In the genomic region with DNA sequence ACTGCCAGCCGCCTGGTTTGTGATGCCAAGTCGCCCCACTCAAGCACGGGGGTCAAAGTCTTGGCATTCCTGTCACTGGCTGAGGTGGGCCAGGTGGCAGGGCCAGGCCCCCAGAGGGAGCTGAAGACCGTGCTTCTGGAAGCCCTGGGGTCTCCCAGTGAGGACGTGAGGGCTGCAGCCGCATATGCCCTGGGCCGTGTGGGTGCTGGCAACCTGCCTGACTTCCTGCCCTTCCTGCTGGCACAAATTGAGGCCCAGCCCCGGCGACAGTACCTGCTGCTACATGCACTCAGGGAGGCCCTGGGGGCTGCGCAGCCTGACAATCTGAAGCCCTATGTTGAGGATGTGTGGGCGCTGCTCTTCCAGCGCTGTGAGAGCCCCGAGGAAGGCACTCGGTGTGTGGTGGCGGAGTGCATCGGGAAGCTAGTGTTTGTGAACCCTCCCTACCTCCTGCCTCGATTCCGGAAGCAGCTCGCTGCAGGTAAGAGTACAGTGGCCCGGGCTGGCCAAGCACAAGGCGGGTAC, we compare ENCODE assay signal across 12 mouse cellular contexts. TPM values are rescaled to one million over a fixed set of nuclear protein-coding genes. Genes with fewer than 3 reads are reported as not detected.
DNase-seq lines count a peak whose midpoint lies in the region; ATAC-seq and TF ChIP-seq lines count a peak whose summit lies in the region.
"Had no signal": no experiment of that assay in that cellular context is flagged by ENCODE, and none has a peak within 500 bp of the region (broad histone marks: within the 10 kb centered on the region; RNA-seq: fewer than 3 reads in every experiment).

No protein-coding gene starts in this region.

- TF ChIP-seq CTCF in gastrocnemius, adult 2 months (IDR thresholded peaks at IDR 0.05): no peak
- TF ChIP-seq CTCF in bone marrow, adult 2 months (IDR thresholded peaks at IDR 0.05; ENCODE audit: control insufficient read depth, insufficient read depth, low read length): no peak

- TF ChIP-seq POLR2A in bone marrow, adult 2 months (IDR thresholded peaks at IDR 0.05; ENCODE audit: borderline replicate concordance, control insufficient read depth, low read depth, low read length): peak; percentile 11; the same call in 1 of the 2 replicates

- intact Hi-C loops in gastrocnemius, adult 2 months (cut with DNase I): no loop called here
- intact Hi-C loops in left cerebral cortex, postnatal 14 days (cut with DNase I): no loop called here

- no peak for ATAC-seq in limb, embryonic 12.5 days (ENCODE audit: insufficient number of reproducible peaks, insufficient read depth, low FRiP score, low TSS enrichment, low read depth)
- peak; percentile 57 for ATAC-seq in megakaryocyte, adult 5-6 weeks (ENCODE audit: poor library complexity, severe bottlenecking)
- ATAC-seq: forebrain, postnatal 0 days had no signal

- 0 out of 2 replicates have a peak overlapping the region, but pooled peaks have one; percentile 31 for H3K9ac ChIP-seq in limb, embryonic 12.5 days (replicated peaks)
- H3K9ac ChIP-seq: forebrain, postnatal 0 days; limb, embryonic 15.5 days; midbrain, embryonic 12.5 days had no signal

- no peaks in the 10 kb centered on the region; the same call in 1 of the 2 replicates for H3K4me1 ChIP-seq in limb, embryonic 12.5 days (replicated peaks)
- H3K4me1 ChIP-seq in limb, embryonic 10.5 days: no peaks in the 10 kb centered on the region
- no peaks in the 10 kb centered on the region for H3K4me1 ChIP-seq in bone marrow, adult 2 months (ENCODE audit: control insufficient read depth, insufficient read depth, low read length)
- H3K4me1 ChIP-seq: midbrain, embryonic 12.5 days had no signal

- H3K4me3 ChIP-seq in gastrocnemius, adult 2 months: peak overlapping the region; percentile 49
- no peak overlapping the region for H3K4me3 ChIP-seq in limb, embryonic 12.5 days (replicated peaks)
- H3K4me3 ChIP-seq in limb, embryonic 10.5 days: no peak overlapping the region
- no peak overlapping the region for H3K4me3 ChIP-seq in bone marrow, adult 2 months (replicated peaks; ENCODE audit: control insufficient read depth, low read depth, low read length)
- H3K4me3 ChIP-seq: limb, embryonic 15.5 days; midbrain, embryonic 12.5 days had no signal

- H3K9me3 ChIP-seq in limb, embryonic 12.5 days: no peaks in the 10 kb centered on the region
- no peaks in the 10 kb centered on the region for H3K9me3 ChIP-seq in limb, embryonic 10.5 days (replicated peaks)
- H3K9me3 ChIP-seq: limb, embryonic 15.5 days; midbrain, embryonic 12.5 days had no signal

- peaks cover 100% of the 10 kb centered on the region for H3K36me3 ChIP-seq in limb, embryonic 12.5 days
- H3K36me3 ChIP-seq in limb, embryonic 10.5 days: peaks cover 100% of the 10 kb centered on the region

- 89% methylated on average over 21 of the region's 21 CpGs for WGBS in limb, embryonic 12.5 days
- WGBS in limb, embryonic 10.5 days: 92% methylated on average over 21 of the region's 21 CpGs
- 17% methylated on average over 21 of the region's 21 CpGs for WGBS in bone marrow, adult 2 months

- peak overlapping the region; percentile 81 for H3K27ac ChIP-seq in gastrocnemius, adult 2 months
- no peak overlapping the region for H3K27ac ChIP-seq in limb, embryonic 12.5 days
- no peak overlapping the region for H3K27ac ChIP-seq in limb, embryonic 10.5 days
- H3K27ac ChIP-seq in bone marrow, adult 2 months (ENCODE audit: control insufficient read depth, insufficient read depth, low read depth, low read length, poor library complexity): peak overlapping the region; percentile 7; the same call in 1 of the 2 replicates
- H3K27ac ChIP-seq: limb, embryonic 15.5 days; midbrain, embryonic 12.5 days had no signal

- H3K27me3 ChIP-seq in limb, embryonic 12.5 days: no peaks in the 10 kb centered on the region
- no peaks in the 10 kb centered on the region for H3K27me3 ChIP-seq in limb, embryonic 10.5 days (ENCODE audit: low read depth, poor library complexity, severe bottlenecking)
- H3K27me3 ChIP-seq: limb, embryonic 15.5 days; midbrain, embryonic 12.5 days had no signal

- no peak overlapping the region for H3K4me2 ChIP-seq in limb, embryonic 12.5 days
- H3K4me2 ChIP-seq: limb, embryonic 15.5 days; midbrain, embryonic 12.5 days had no signal

- DNase-seq in gastrocnemius, adult 2 months: peak; percentile 73
- DNase-seq in gastrocnemius, adult 18-20 months (ENCODE audit: low spot score): no peak
- DNase-seq in limb, embryonic 10.5 days (ENCODE audit: low spot score): no peak
- no peak for DNase-seq in right cerebral cortex, postnatal 36 days (ENCODE audit: low spot score in 2 of 2)
- DNase-seq in left cerebral cortex, postnatal 14 days (ENCODE audit: low spot score in 2 of 2): no peak
- DNase-seq: adrenal gland, adult 2 months; forebrain, postnatal 0 days had no signal

RNA-seq across cellular contexts. Expression of gene Rpl32, which starts 15.8 kb away (rescaled TPM):
- 100 to 1,000 TPM; 562 to 624 TPM for total RNA-seq in gastrocnemius, adult 2 months (2021)
- 100 to 1,000 TPM; 568 to 577 TPM for total RNA-seq in gastrocnemius, adult 18-20 months (2021)
- polyA plus RNA-seq in limb, embryonic 12.5 days (2016; fragmentation: Nextera tagmentation; extraction: Ambion mirVana): 2,195 and 2,268 TPM in 2 replicates
- polyA plus RNA-seq in limb, embryonic 10.5 days (2016; fragmentation: Nextera tagmentation; extraction: Ambion mirVana): 1,689 and 1,952 TPM in 2 replicates
- polyA plus RNA-seq in bone marrow, adult 2 months (2011; ENCODE audit: insufficient read depth, insufficient read length, low replicate concordance, missing spikeins): 1,266 and 1,894 TPM in 2 replicates
- total RNA-seq in megakaryocyte, adult 5-6 weeks (2015): 2,908 and 2,972 TPM in 2 replicates
- 3,179 and 3,683 TPM in 2 replicates for total RNA-seq in megakaryocyte, adult 5-6 weeks (2017)
- 100 to 1,000 TPM; 508 TPM for total RNA-seq in left cerebral cortex, postnatal 14 days (2021)

RNA-seq across cellular contexts. Expression of gene Cand2, which starts 18.4 kb away (rescaled TPM):
- total RNA-seq in gastrocnemius, adult 2 months (2021): 10 to 100 TPM; 62.9 to 68.9 TPM
- total RNA-seq in gastrocnemius, adult 18-20 months (2021): 10 to 100 TPM; 74.8 to 78.7 TPM
- 66.9 and 71.8 TPM in 2 replicates for polyA plus RNA-seq in limb, embryonic 12.5 days (2016; fragmentation: Nextera tagmentation; extraction: Ambion mirVana)
- polyA plus RNA-seq in limb, embryonic 10.5 days (2016; fragmentation: Nextera tagmentation; extraction: Ambion mirVana): 73.1 and 88.1 TPM in 2 replicates
- polyA plus RNA-seq in bone marrow, adult 2 months (2011; ENCODE audit: insufficient read depth, insufficient read length, low replicate concordance, missing spikeins): 0.23 and 1.3 TPM in 2 replicates
- 0.34 and 0.38 TPM in 2 replicates for total RNA-seq in megakaryocyte, adult 5-6 weeks (2015)
- 0.07 and 0.24 TPM in 2 replicates for total RNA-seq in megakaryocyte, adult 5-6 weeks (2017)
- 1 to 10 TPM; 2.0 to 2.6 TPM for total RNA-seq in left cerebral cortex, postnatal 14 days (2021)

RNA-seq across cellular contexts. Expression of gene Tmem40, which starts 30.5 kb away (rescaled TPM):
- total RNA-seq in gastrocnemius, adult 2 months (2021): under 1 TPM in 1 of 2 experiments, not detected in 1; 0.28 TPM
- under 1 TPM in 1 of 2 experiments, not detected in 1; 0.43 TPM for total RNA-seq in gastrocnemius, adult 18-20 months (2021)
- polyA plus RNA-seq in limb, embryonic 12.5 days (2016; fragmentation: Nextera tagmentation; extraction: Ambion mirVana): 1.7 and 1.9 TPM in 2 replicates
- 0.95 and 1.8 TPM in 2 replicates for polyA plus RNA-seq in limb, embryonic 10.5 days (2016; fragmentation: Nextera tagmentation; extraction: Ambion mirVana)
- 45.6 and 84.4 TPM in 2 replicates for polyA plus RNA-seq in bone marrow, adult 2 months (2011; ENCODE audit: insufficient read depth, insufficient read length, low replicate concordance, missing spikeins)
- 7.7 and 12.4 TPM in 2 replicates for total RNA-seq in megakaryocyte, adult 5-6 weeks (2015)
- 7.7 and 15.2 TPM in 2 replicates for total RNA-seq in megakaryocyte, adult 5-6 weeks (2017)
- total RNA-seq in left cerebral cortex, postnatal 14 days (2021): 1 to 10 TPM; 2.1 TPM
- polyA plus RNA-seq: adrenal gland, adult 2 months had no signal

RNA-seq across cellular contexts. Expression of gene Efcab12, which starts 45.5 kb away (rescaled TPM):
- not detected for total RNA-seq in gastrocnemius, adult 2 months (2021)
- total RNA-seq in gastrocnemius, adult 18-20 months (2021): under 1 TPM in 1 of 2 experiments, not detected in 1; 0.14 TPM
- 0.45 and 0.51 TPM in 2 replicates for polyA plus RNA-seq in limb, embryonic 12.5 days (2016; fragmentation: Nextera tagmentation; extraction: Ambion mirVana)
- 0.49 and 0.66 TPM in 2 replicates for polyA plus RNA-seq in limb, embryonic 10.5 days (2016; fragmentation: Nextera tagmentation; extraction: Ambion mirVana)
- polyA plus RNA-seq in bone marrow, adult 2 months (2011; ENCODE audit: insufficient read depth, insufficient read length, low replicate concordance, missing spikeins): 0.38 TPM in 1 of 2 replicates, not detected in the other
- total RNA-seq in megakaryocyte, adult 5-6 weeks (2015): 0.09 TPM in 1 of 2 replicates, not detected in the other
- not detected in 2 replicates for total RNA-seq in megakaryocyte, adult 5-6 weeks (2017)
- 1 to 10 TPM; 3.4 to 4.8 TPM for total RNA-seq in left cerebral cortex, postnatal 14 days (2021)

Comparison
In these comparisons a context has a peak if more than half of its experiments do, and no peak if none do; other contexts are left out.
1. H3K27ac ChIP-seq: peak in gastrocnemius, adult 2 months (single experiment) and bone marrow, adult 2 months (single experiment); none in limb, embryonic 12.5 days (single experiment) and limb, embryonic 10.5 days (single experiment).
2. RNA of gene Rpl32, which starts 15.8 kb away (total RNA-seq): 2,908 to 3,683 TPM in megakaryocyte, adult 5-6 weeks; 562 to 624 TPM in gastrocnemius, adult 2 months, 568 to 577 TPM in gastrocnemius, adult 18-20 months and 508 TPM in left cerebral cortex, postnatal 14 days; every median in the first group is over 4 times any median in the second.
3. RNA of gene Cand2, which starts 18.4 kb away (total RNA-seq): 74.8 to 78.7 TPM in gastrocnemius, adult 18-20 months and 62.9 to 68.9 TPM in gastrocnemius, adult 2 months; 2.0 to 2.6 TPM in left cerebral cortex, postnatal 14 days and 0.07 to 0.38 TPM in megakaryocyte, adult 5-6 weeks; every median in the first group is over 10 times any median in the second.